Mouse (Mus musculus) neural tube, embryonic 15.5 days (tissue): Measurements from ENCODE around the gene Mgst2. TPM values are rescaled to one million over a fixed set of nuclear protein-coding genes. Genes with fewer than 3 reads are reported as not detected.

Experiments
- ATAC-seq: fragments of 200-750 bp; cut with Nextera tagmentation; 2 replicates; pipeline ENCODE4 v1.8.0; 2017; ENCODE audit warnings: mild to moderate bottlenecking, moderate TSS enrichment, moderate library complexity; ENCODE audit not compliant: low FRiP score
- H3K27ac ChIP-seq: fragments of 300-500 bp; sonication (generic); replicated peaks from 2 replicates; pipeline ENCODE4 v1.5.1; 2015; ENCODE audit warnings: mild to moderate bottlenecking, inconsistent platforms
- H3K27me3 ChIP-seq: fragments of 300-500 bp; sonication (generic); replicated peaks from 2 replicates; pipeline ENCODE4 v1.6.1; 2015; ENCODE audit warnings: inconsistent platforms
- H3K36me3 ChIP-seq: fragments of 300-500 bp; sonication (generic); 2 replicates; pipeline ENCODE4 v1.6.1; 2015; ENCODE audit warnings: inconsistent platforms
- H3K4me1 ChIP-seq: fragments of 300-500 bp; sonication (generic); 2 replicates; pipeline ENCODE4 v1.6.1; 2015; ENCODE audit warnings: inconsistent platforms
- H3K4me2 ChIP-seq: fragments of 300-500 bp; sonication (generic); 2 replicates; pipeline ENCODE4 v1.6.1; 2015; ENCODE audit warnings: inconsistent platforms, mild to moderate bottlenecking, moderate library complexity
- H3K4me3 ChIP-seq: fragments of 300-500 bp; sonication (generic); replicated peaks from 2 replicates; pipeline ENCODE4 v1.5.1; 2015; ENCODE audit warnings: mild to moderate bottlenecking, inconsistent platforms
- H3K9ac ChIP-seq: fragments of 300-500 bp; sonication (generic); replicated peaks from 2 replicates; pipeline ENCODE4 v1.6.1; 2015; ENCODE audit warnings: mild to moderate bottlenecking, inconsistent platforms
- H3K9me3 ChIP-seq: fragments of 300-500 bp; sonication (generic); replicated peaks from 2 replicates; pipeline ENCODE4 v1.6.1; 2016; ENCODE audit warnings: inconsistent platforms
- WGBS: fragments of 180-500 bp; shearing (Covaris S2); methylation state at CpG from one replicate; pipeline ENCODE4 v1.1.7; 2015; ENCODE audit warnings: mixed read lengths; 5-methylcytosine and 5-hydroxymethylcytosine counted together
- polyA plus RNA-seq: library from polyadenylated mRNA; unstranded; fragments of >200 nt; fragmentation: Nextera tagmentation; extraction: Ambion mirVana; gene quantifications from 2 replicates; pipeline ENCODE4 v1.2.1, GENCODE M21; 2015

Gene Mgst2
- polyA plus RNA-seq, 1 experiment from 2014 or later: 0.88 TPM

- no peaks in the 10 kb centered on the region for H3K27me3 ChIP-seq
- H3K9ac ChIP-seq: no peak overlapping the region
- peaks cover 38% of the 10 kb centered on the region for H3K4me1 ChIP-seq
- 61% methylated on average over 3 of the region's 3 CpGs for WGBS
- no peak overlapping the region for H3K4me3 ChIP-seq
- ATAC-seq: no peak
- H3K27ac ChIP-seq: peak overlapping the region; percentile 45; the same call in 1 of the 2 replicates
- no peaks in the 10 kb centered on the region for H3K9me3 ChIP-seq
- no peak overlapping the region for H3K4me2 ChIP-seq
- H3K36me3 ChIP-seq: no peaks in the 10 kb centered on the region
Observed at GRCm38 (mm10) chr3:51727487-51727886, 67.3 kb downstream of the Mgst2 start.

DNA sequence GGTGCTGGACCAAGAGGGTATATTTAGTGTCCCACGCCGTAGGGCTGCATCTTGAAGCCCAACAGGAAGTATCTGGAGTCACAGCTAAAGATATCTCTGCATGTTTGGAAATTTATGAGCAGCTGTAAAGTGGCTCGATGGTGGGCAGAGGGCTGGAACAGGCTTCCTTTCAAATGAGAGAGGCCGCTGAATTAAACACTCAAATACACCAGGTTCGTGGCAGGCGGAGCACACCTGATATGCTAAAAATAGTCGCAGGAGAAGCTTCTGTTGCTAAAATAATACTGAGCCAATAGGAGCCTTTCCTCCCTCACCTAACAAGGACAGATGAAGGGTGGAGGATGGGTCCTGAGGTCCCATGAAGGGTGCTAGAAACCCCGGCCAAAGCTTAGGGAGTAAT is 67.8 kb downstream of the Mgst2 start:
- H3K9me3 ChIP-seq: no peaks in the 10 kb centered on the region
- H3K9ac ChIP-seq: no peak overlapping the region
- no peak overlapping the region for H3K4me3 ChIP-seq
- no peaks in the 10 kb centered on the region for H3K36me3 ChIP-seq
- 49% methylated on average over 8 of the region's 8 CpGs for WGBS
- H3K27ac ChIP-seq: peak overlapping the region; percentile 45; the same call in 1 of the 2 replicates
- no peak for ATAC-seq
- H3K4me1 ChIP-seq: peaks cover 40% of the 10 kb centered on the region
- no peak overlapping the region for H3K4me2 ChIP-seq
- H3K27me3 ChIP-seq: no peaks in the 10 kb centered on the region

DNA sequence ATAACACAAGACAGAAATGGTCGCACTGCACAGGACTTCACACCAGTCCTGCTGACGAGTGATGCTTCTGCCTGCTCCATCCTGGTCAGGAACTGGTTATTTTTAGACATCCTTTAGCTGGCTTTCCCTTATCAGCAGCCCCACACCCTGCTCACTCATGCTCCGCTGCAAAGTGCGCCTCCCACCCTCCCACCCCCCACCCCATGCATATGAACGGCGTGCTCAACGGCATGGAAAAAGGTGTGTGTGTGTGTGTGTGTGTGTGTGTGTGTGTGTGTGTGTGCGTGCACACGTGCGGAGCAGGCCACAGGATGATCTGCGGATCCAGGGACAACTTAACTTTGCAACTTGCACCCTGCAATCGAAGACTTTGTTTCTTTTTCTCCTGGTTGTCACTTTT is 68.3 kb downstream of the Mgst2 start:
- Histone ChIP-seq H3K27me3 (no peaks in the 10 kb centered on the region), H3K9me3 (no peaks in the 10 kb centered on the region), H3K4me2 (no peak overlapping the region), H3K9ac (no peak overlapping the region), H3K4me1 (peaks cover 40% of the 10 kb centered on the region), H3K27ac (no peak overlapping the region), H3K36me3 (no peaks in the 10 kb centered on the region), H3K4me3 (no peak overlapping the region)
- WGBS: 70% methylated on average over 12 of the region's 12 CpGs
- ATAC-seq: no peak

GRCm38 (mm10) chr3:51729109-51729918 is 69.2 kb downstream of the Mgst2 start:
- ATAC-seq: peak; percentile 64
- Histone ChIP-seq H3K4me2 (no peak overlapping the region), H3K4me3 (no peak overlapping the region), H3K4me1 (peaks cover 36% of the 10 kb centered on the region), H3K27ac (peak overlapping the region; percentile 58; the same call in 1 of the 2 replicates), H3K36me3 (no peaks in the 10 kb centered on the region), H3K9me3 (no peaks in the 10 kb centered on the region), H3K9ac (no peak overlapping the region), H3K27me3 (no peaks in the 10 kb centered on the region)
- WGBS: 56% methylated on average over 14 of the region's 14 CpGs

GRCm38 (mm10) chr3:51730662-51731061 is 70.5 kb downstream of the Mgst2 start:
- Histone ChIP-seq H3K9me3 (no peaks in the 10 kb centered on the region), H3K36me3 (no peaks in the 10 kb centered on the region), H3K9ac (no peak overlapping the region), H3K27me3 (no peaks in the 10 kb centered on the region), H3K4me2 (no peak overlapping the region), H3K4me1 (peaks cover 33% of the 10 kb centered on the region), H3K27ac (no peak overlapping the region), H3K4me3 (no peak overlapping the region)
- no peak for ATAC-seq
- WGBS: 90% methylated on average over 7 of the region's 7 CpGs

- Histone ChIP-seq H3K4me1 (peaks cover 33% of the 10 kb centered on the region), H3K4me2 (no peak overlapping the region), H3K9me3 (no peaks in the 10 kb centered on the region), H3K36me3 (no peaks in the 10 kb centered on the region), H3K27me3 (no peaks in the 10 kb centered on the region), H3K9ac (no peak overlapping the region), H3K27ac (no peak overlapping the region), H3K4me3 (no peak overlapping the region)
- 52% methylated on average over 16 of the region's 16 CpGs for WGBS
- ATAC-seq: no peak
Observed at GRCm38 (mm10) chr3:51731949-51732636, 71.9 kb downstream of the Mgst2 start.

Other genes starting within 250 kb of the Mgst2 start
- gene Naa15, start 245.2 kb upstream of the Mgst2 start, polyA plus RNA-seq: 40.6 and 42.8 TPM in 2 replicates
- gene Rab33b, start 176.4 kb upstream of the Mgst2 start, polyA plus RNA-seq: 27.3 and 27.4 TPM in 2 replicates
- gene Setd7, start 99.5 kb upstream of the Mgst2 start, polyA plus RNA-seq: 2.6 and 4.2 TPM in 2 replicates